Mouse (Mus musculus): ENCODE results near the gene Map1b. TPM values are rescaled to one million over a fixed set of nuclear protein-coding genes. Genes with fewer than 3 reads are reported as not detected.

Map1b gene
- polyA plus RNA-seq, 2 experiments: 17.5 to 142 TPM

GRCm38 (mm10) chr13:99505826-99506579 is 10.3 kb downstream of the Map1b start:
- TF ChIP-seq POLR2A (IDR thresholded peaks at IDR 0.05; ENCODE audit: borderline replicate concordance, extremely low read depth, insufficient read depth, insufficient read length): no peak
- Histone ChIP-seq H3K9ac (ENCODE audit: low read depth, low read length, severe bottlenecking) (no peak overlapping the region), H3K4me3 (replicated peaks; ENCODE audit: low read length) (no peak overlapping the region), H3K4me1 (ENCODE audit: control insufficient read depth, insufficient read depth, low read length) (peaks cover 38% of the 10 kb centered on the region), H3K9me3 (ENCODE audit: control insufficient read depth, low read length) (no peaks in the 10 kb centered on the region), H3K4me2 (replicated peaks; ENCODE audit: low read depth, low read length, severe bottlenecking) (no peak overlapping the region), H3K27me3 (ENCODE audit: control insufficient read depth, insufficient read depth, low read length) (no peaks in the 10 kb centered on the region), H3K36me3 (ENCODE audit: control insufficient read depth, insufficient read depth, low read length) (peaks cover 15% of the 10 kb centered on the region), H3K27ac (replicated peaks; ENCODE audit: low read depth, low read length) (no peak overlapping the region)
- ATAC-seq (ENCODE audit: low FRiP score, low read depth) (no peak), DNase-seq (ENCODE audit: low spot score) (no peak)
- 79% methylated on average over 11 of the region's 11 CpGs for WGBS

GRCm38 (mm10) chr13:99503370-99503979 is 12.9 kb downstream of the Map1b start:
- 81% methylated on average over 14 of the region's 14 CpGs for WGBS
- no peak for DNase-seq (ENCODE audit: low spot score)

DNA sequence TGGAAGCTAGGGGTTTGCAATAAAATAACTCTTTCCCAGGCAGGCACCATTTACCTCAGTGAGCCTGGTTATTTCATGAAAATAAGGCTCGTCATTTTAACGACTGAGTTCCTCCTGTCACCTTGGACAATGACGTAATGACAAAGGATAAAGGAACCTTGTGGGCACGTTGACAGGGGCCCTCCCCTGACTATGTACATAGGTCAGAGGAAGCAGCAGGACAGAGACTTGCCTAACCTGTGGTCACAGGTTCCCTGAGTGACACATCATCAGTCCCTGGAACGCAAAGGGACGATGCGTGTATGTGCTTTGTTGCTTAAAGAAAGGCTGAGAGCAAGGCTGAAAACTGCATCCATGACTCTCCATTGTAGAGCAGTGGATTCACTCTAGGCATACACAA is 13.4 kb downstream of the Map1b start:
- Histone ChIP-seq H3K36me3 (ENCODE audit: control insufficient read depth, insufficient read depth, low read length) (peaks cover 15% of the 10 kb centered on the region), H3K4me2 (replicated peaks; ENCODE audit: low read depth, low read length, severe bottlenecking) (no peak overlapping the region), H3K9me3 (ENCODE audit: control insufficient read depth, low read length) (no peaks in the 10 kb centered on the region), H3K9ac (ENCODE audit: low read depth, low read length, severe bottlenecking) (no peak overlapping the region), H3K27me3 (ENCODE audit: control insufficient read depth, insufficient read depth, low read length) (no peaks in the 10 kb centered on the region), H3K4me3 (replicated peaks; ENCODE audit: low read length) (no peak overlapping the region), H3K4me1 (ENCODE audit: control insufficient read depth, insufficient read depth, low read length) (peaks cover 24% of the 10 kb centered on the region), H3K27ac (replicated peaks; ENCODE audit: low read depth, low read length) (no peak overlapping the region)
- 61% methylated on average over 7 of the region's 7 CpGs for WGBS
- no peak for DNase-seq (ENCODE audit: low spot score)
- ATAC-seq (ENCODE audit: low FRiP score, low read depth): no peak
- no peak for TF ChIP-seq POLR2A (IDR thresholded peaks at IDR 0.05; ENCODE audit: borderline replicate concordance, extremely low read depth, insufficient read depth, insufficient read length)

More at GRCm38 (mm10) chr13:99503370-99503979, 12.9 kb downstream of the Map1b start:
- no peak overlapping the region for H3K9ac ChIP-seq (ENCODE audit: low read depth, low read length, severe bottlenecking)
- TF ChIP-seq POLR2A (IDR thresholded peaks at IDR 0.05; ENCODE audit: borderline replicate concordance, extremely low read depth, insufficient read depth, insufficient read length): no peak
- H3K4me2 ChIP-seq (replicated peaks; ENCODE audit: low read depth, low read length, severe bottlenecking): no peak overlapping the region
- no peak overlapping the region for H3K4me3 ChIP-seq (replicated peaks; ENCODE audit: low read length)
- ATAC-seq (ENCODE audit: low FRiP score, low read depth): no peak
- no peak overlapping the region for H3K27ac ChIP-seq (replicated peaks; ENCODE audit: low read depth, low read length)
- H3K27me3 ChIP-seq (ENCODE audit: control insufficient read depth, insufficient read depth, low read length): no peaks in the 10 kb centered on the region
- H3K9me3 ChIP-seq (ENCODE audit: control insufficient read depth, low read length): no peaks in the 10 kb centered on the region
- peaks cover 15% of the 10 kb centered on the region for H3K36me3 ChIP-seq (ENCODE audit: control insufficient read depth, insufficient read depth, low read length)
- H3K4me1 ChIP-seq (ENCODE audit: control insufficient read depth, insufficient read depth, low read length): peaks cover 24% of the 10 kb centered on the region

DNA sequence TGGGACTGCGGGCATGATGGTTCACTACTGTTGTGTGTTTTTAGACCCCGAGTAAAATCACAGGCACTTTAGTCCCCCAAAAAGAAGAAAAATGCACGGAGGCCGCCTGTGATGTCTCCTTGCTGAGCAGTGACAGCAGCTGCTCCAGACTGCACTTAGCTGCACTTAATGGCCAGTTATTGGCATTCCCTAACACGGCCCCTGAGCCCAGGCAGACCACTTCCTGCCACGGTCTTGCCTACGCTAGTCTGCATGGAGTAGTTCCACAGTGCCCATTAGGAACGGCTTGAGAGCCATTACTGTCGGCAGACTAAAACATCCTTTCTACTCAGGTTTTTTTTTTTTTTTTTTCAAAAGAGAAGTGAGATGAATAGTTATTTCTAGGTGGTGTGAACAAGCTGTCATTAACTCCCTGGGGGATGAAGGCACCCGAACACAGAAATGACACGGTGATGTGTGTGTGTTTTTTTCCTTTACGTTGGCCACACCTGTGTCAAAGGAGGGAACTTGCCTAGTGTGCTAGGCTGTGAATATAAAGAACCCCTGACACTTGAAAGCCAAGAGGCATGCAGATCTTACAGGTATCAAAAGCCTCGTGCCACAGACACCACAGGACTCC is 14.1 kb downstream of the Map1b start:
- H3K36me3 ChIP-seq (ENCODE audit: control insufficient read depth, insufficient read depth, low read length): peaks cover 11% of the 10 kb centered on the region
- no peak for TF ChIP-seq POLR2A (IDR thresholded peaks at IDR 0.05; ENCODE audit: borderline replicate concordance, extremely low read depth, insufficient read depth, insufficient read length)
- H3K27me3 ChIP-seq (ENCODE audit: control insufficient read depth, insufficient read depth, low read length): no peaks in the 10 kb centered on the region
- no peak overlapping the region for H3K27ac ChIP-seq (replicated peaks; ENCODE audit: low read depth, low read length)
- peak; percentile 56; the same call in 1 of the 2 replicates for ATAC-seq (ENCODE audit: low FRiP score, low read depth)
- H3K4me2 ChIP-seq (replicated peaks; ENCODE audit: low read depth, low read length, severe bottlenecking): no peak overlapping the region
- no peaks in the 10 kb centered on the region for H3K9me3 ChIP-seq (ENCODE audit: control insufficient read depth, low read length)
- H3K4me1 ChIP-seq (ENCODE audit: control insufficient read depth, insufficient read depth, low read length): peaks cover 24% of the 10 kb centered on the region
- no peak for DNase-seq (ENCODE audit: low spot score)
- 28% methylated on average over 13 of the region's 13 CpGs for WGBS
- H3K4me3 ChIP-seq (replicated peaks; ENCODE audit: low read length): no peak overlapping the region
- H3K9ac ChIP-seq (ENCODE audit: low read depth, low read length, severe bottlenecking): no peak overlapping the region

DNA sequence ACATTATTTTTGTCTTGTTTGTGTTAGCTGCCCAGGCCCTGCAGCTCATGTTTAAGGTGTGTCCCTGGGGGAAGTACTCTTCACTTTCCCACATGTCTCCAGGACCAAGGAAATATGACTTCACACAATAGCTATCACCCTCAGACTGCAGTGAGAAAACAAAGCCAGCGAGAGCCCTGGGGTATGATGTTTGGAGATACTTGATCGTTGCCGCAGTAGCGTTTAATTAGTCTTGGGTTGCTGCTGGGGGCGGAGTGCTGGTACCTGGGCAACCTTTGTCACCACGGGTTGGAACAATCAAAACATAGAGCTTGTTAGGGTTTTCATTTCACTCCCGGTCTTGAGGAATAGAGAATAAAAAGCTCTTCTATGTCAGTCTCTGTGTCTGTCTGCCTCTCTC is 14.9 kb downstream of the Map1b start:
- Histone ChIP-seq H3K27ac (replicated peaks; ENCODE audit: low read depth, low read length) (no peak overlapping the region), H3K9me3 (ENCODE audit: control insufficient read depth, low read length) (no peaks in the 10 kb centered on the region), H3K4me3 (replicated peaks; ENCODE audit: low read length) (no peak overlapping the region), H3K9ac (ENCODE audit: low read depth, low read length, severe bottlenecking) (no peak overlapping the region), H3K36me3 (ENCODE audit: control insufficient read depth, insufficient read depth, low read length) (0 out of 2 replicates have a peak, but pooled peaks cover 3% of the 10 kb centered on the region), H3K4me2 (replicated peaks; ENCODE audit: low read depth, low read length, severe bottlenecking) (no peak overlapping the region), H3K4me1 (ENCODE audit: control insufficient read depth, insufficient read depth, low read length) (peaks cover 24% of the 10 kb centered on the region), H3K27me3 (ENCODE audit: control insufficient read depth, insufficient read depth, low read length) (no peaks in the 10 kb centered on the region)
- 49% methylated on average over 7 of the region's 7 CpGs for WGBS
- DNase-seq (ENCODE audit: low spot score): no peak
- no peak for TF ChIP-seq POLR2A (IDR thresholded peaks at IDR 0.05; ENCODE audit: borderline replicate concordance, extremely low read depth, insufficient read depth, insufficient read length)
- no peak for ATAC-seq (ENCODE audit: low FRiP score, low read depth)
